Mouse (Mus musculus) embryonic facial prominence, embryonic 10.5 days (tissue): ENCODE data around the gene Gm4131. TPM values are rescaled to one million over a fixed set of nuclear protein-coding genes. Genes with fewer than 3 reads are reported as not detected.

Experiments used
- DNase-seq: peaks from one replicate; pipeline ENCODE4 v3.0.0-alpha.2; 2017; ENCODE audit warnings: low spot score
- H3K27ac ChIP-seq: fragments of 300-500 bp; sonication (generic); replicated peaks from 2 replicates; pipeline ENCODE4 v1.5.1; 2016; ENCODE audit warnings: mild to moderate bottlenecking
- H3K27me3 ChIP-seq: fragments of 300-500 bp; sonication (generic); replicated peaks from 2 replicates; pipeline ENCODE4 v1.6.1; 2016; ENCODE audit warnings: low read depth, mild to moderate bottlenecking; ENCODE audit not compliant: poor library complexity, severe bottlenecking
- H3K36me3 ChIP-seq: fragments of 300-500 bp; sonication (generic); replicated peaks from 2 replicates; pipeline ENCODE4 v1.6.1; 2016; ENCODE audit warnings: mild to moderate bottlenecking, moderate library complexity
- H3K4me1 ChIP-seq: fragments of 300-500 bp; sonication (generic); 2 replicates; pipeline ENCODE4 v1.6.1; 2016
- H3K4me3 ChIP-seq: fragments of 300-500 bp; sonication (generic); 2 replicates; pipeline ENCODE4 v1.5.1; 2016; ENCODE audit warnings: mild to moderate bottlenecking, moderate library complexity
- H3K9me3 ChIP-seq: fragments of 300-500 bp; sonication (generic); 2 replicates; pipeline ENCODE4 v1.6.1; 2016; ENCODE audit warnings: mild to moderate bottlenecking
- whole genome bisulfite sequencing: fragments of 180-500 bp; shearing (Covaris S2); methylation state at CpG from one replicate; pipeline ENCODE4 v1.1.7; 2016; 5-methylcytosine and 5-hydroxymethylcytosine counted together
- polyA plus RNA-seq: library from polyadenylated mRNA; unstranded; fragments of >200 nt; fragmentation: Nextera tagmentation; extraction: Ambion mirVana; gene quantifications from 2 replicates; pipeline ENCODE4 v1.2.1, GENCODE M21; 2016

Gene Gm4131
- polyA plus RNA-seq, 1 experiment from 2014 or later, result not detected

DNA sequence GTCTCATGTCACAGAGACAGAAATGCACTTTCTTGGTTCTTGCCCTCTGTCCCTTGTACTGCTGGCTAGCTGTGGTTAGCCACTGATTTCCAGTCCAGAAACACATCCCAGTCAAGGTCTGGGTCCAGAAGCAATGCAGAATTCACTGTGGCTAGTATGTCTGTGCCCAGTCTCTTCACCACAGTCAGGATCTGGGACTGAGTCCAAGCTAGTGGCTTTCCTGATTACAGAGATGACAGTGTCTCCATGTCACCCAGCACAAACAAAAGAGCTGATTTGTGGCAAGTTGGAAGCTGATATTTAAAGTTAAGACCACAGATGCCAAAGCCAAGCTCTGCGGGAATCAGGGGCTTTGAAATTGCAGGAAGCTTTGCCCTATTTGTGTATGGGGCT, 150.0 kb downstream of the Gm4131 start:
- no peak for DNase-seq
- H3K27ac ChIP-seq, result no peak overlapping the region
- 74% methylated on average over 1 of the region's 1 CpGs for WGBS

DNA sequence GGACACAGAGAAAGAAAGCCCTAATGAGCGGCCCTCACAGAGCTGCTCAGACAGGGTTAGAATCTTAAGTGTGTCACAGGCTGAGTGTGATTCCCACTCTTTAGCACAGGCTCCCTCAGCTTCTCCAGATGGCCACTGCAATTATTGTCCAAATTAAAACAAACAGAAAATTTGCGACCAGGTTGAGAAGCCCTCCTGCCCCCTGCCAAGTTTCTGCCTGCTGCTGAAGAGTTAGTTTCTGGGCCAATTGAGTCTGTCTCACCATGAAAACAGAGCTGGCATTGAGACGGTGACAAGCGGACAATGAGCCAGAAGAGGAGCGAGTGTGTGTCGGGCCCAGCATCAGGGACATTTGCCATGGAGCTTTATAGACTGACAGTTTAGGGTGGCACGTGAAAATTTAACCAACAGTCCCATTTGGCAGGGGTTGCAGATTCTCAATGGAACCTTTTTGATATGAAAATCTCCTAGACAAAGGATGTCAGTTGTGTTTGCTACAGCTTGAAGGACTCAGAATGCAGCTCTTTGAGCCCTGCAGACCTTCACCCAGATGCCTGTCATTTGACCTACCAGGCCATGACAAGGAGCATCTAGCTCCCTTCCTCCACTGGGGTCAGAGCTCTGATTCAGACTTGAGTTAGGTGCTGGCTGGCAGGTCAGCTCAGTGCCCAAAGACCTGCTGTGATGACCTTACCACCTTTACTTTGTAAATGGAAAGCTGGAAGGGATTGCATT, 150.5 kb downstream of the Gm4131 start:
- no peak for DNase-seq
- WGBS, result 60% methylated on average over 7 of the region's 7 CpGs
- H3K27ac ChIP-seq, result no peak overlapping the region; the same call in 1 of the 2 replicates

More for the DNA sequence above, 150.0 kb downstream of the Gm4131 start:
- Histone ChIP-seq H3K9me3 (no peaks in the 10 kb centered on the region), H3K4me1 (peaks cover 16% of the 10 kb centered on the region), H3K4me3 (no peak overlapping the region), H3K36me3 (no peaks in the 10 kb centered on the region), H3K27me3 (no peaks in the 10 kb centered on the region)

More for the DNA sequence above, 150.5 kb downstream of the Gm4131 start:
- no peak overlapping the region for H3K4me3 ChIP-seq
- no peaks in the 10 kb centered on the region for H3K9me3 ChIP-seq
- no peaks in the 10 kb centered on the region for H3K27me3 ChIP-seq
- H3K4me1 ChIP-seq, result peaks cover 16% of the 10 kb centered on the region
- no peaks in the 10 kb centered on the region for H3K36me3 ChIP-seq

Other genes starting within 250 kb of the Gm4131 start
- not detected in 2 replicates for gene Gucy1b2, start 110.6 kb downstream of the Gm4131 start, polyA plus RNA-seq
- gene Fam124a, start 11.2 kb downstream of the Gm4131 start, polyA plus RNA-seq, result 1.6 and 2.8 TPM in 2 replicates
- not detected in 2 replicates for gene Serpine3, start 96.7 kb upstream of the Gm4131 start, polyA plus RNA-seq
- gene Ints6, start 194.2 kb upstream of the Gm4131 start, polyA plus RNA-seq, result 19.9 and 20.5 TPM in 2 replicates